Mouse (Mus musculus): Measurements from ENCODE around the gene Kcnt2.

DNA sequence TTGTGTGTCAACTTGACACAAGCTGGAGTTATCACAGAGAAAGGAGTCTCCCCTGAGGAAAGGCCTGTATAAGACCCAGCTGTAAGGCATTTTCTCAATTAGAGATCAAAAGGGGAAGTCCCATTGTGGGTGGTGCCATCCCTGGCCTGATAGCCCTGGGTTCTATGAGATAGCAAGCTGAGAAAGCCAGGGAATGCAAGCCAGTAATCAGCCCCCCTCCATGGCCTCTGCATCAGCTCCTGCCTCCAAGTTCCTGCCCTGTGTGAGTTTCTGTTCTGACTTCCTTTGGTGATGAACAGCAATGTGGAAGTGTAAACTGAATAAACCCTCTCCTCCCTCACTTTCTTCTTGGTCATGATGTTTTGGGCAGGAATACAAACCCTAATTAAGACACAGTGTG is 29.9 kb downstream of the Kcnt2 start:
- TF ChIP-seq CTCF (IDR thresholded peaks at IDR 0.05; ENCODE audit: low read depth, low read length) (no peak), POLR2A (IDR thresholded peaks at IDR 0.05; ENCODE audit: borderline replicate concordance, low read depth, low read length) (no peak)

All from bone marrow macrophage, adult 2 months (primary cell).